Mouse (Mus musculus) ES-Bruce4 (cell line): ENCODE data around the gene Ndufa6.
"Not testable (repeated sequence)": the region's sequence is repeated elsewhere in the genome, so short reads cannot be mapped to it uniquely, and the experiment has no call there.

ENCODE experiments used
- CTCF ChIP-seq: IDR thresholded peaks from one replicate; pipeline ENCODE4 v1.8.1; 2011; ENCODE audit warnings: low read depth, low read length
- EP300 ChIP-seq: IDR thresholded peaks from 2 replicates; pipeline ENCODE4 v1.6.1; 2011; ENCODE audit warnings: low read depth, low read length; ENCODE audit not compliant: insufficient read depth

- not testable (repeated sequence) for TF ChIP-seq EP300, CTCF
Measured at GRCm38 (mm10) chr15:82363801-82364200, 9.7 kb upstream of the Ndufa6 start.
